Mouse (Mus musculus) megakaryocyte, embryonic 14.5 days (primary cell): ENCODE results near the gene Dppa2. TPM values are rescaled to one million over a fixed set of nuclear protein-coding genes. Genes with fewer than 3 reads are reported as not detected.
"Not testable (repeated sequence)": the region's sequence is repeated elsewhere in the genome, so short reads cannot be mapped to it uniquely, and the experiment has no call there.

ENCODE experiments used
- H3K27me3 ChIP-seq: replicated peaks from 2 replicates; pipeline ENCODE3; 2012; ENCODE audit warnings: inconsistent platforms
- H3K36me3 ChIP-seq: replicated peaks from 2 replicates; pipeline ENCODE3; 2012; ENCODE audit warnings: low read length, inconsistent platforms, mixed read lengths
- H3K4me1 ChIP-seq: 2 replicates; pipeline ENCODE4 v1.6.1; 2012; ENCODE audit warnings: inconsistent platforms
- H3K4me3 ChIP-seq: replicated peaks from 2 replicates; pipeline ENCODE3; 2012; ENCODE audit warnings: moderate library complexity, mild to moderate bottlenecking, inconsistent platforms
- H3K9me3 ChIP-seq: 2 replicates; pipeline ENCODE4 v1.6.1; 2012; ENCODE audit warnings: inconsistent platforms
- FLI1 ChIP-seq: IDR thresholded peaks from 2 replicates; pipeline ENCODE4 v1.6.1; 2012; ENCODE audit warnings: low read length, inconsistent platforms, mixed read lengths
- GATA1 ChIP-seq: IDR thresholded peaks from 3 replicates; pipeline ENCODE4 v1.6.1; 2012; ENCODE audit warnings: mixed read lengths, low read length, inconsistent platforms, borderline replicate concordance
- polyA plus RNA-seq: library from polyadenylated mRNA; stranded (reverse); fragments of >175 nt; gene quantifications from 2 replicates; pipeline ENCODE4 v1.2.3, GENCODE M21; 2012; ENCODE audit warnings: low replicate concordance; ENCODE audit not compliant: insufficient read depth

Gene Dppa2
- polyA plus RNA-seq, 1 experiment = not detected

GRCm38 (mm10) chr16:48297384-48298136, 6.1 kb upstream of the Dppa2 start:
- H3K9me3 ChIP-seq = peaks cover 19% of the 10 kb centered on the region
- H3K4me1 ChIP-seq = no peaks in the 10 kb centered on the region
- no peak overlapping the region for H3K4me3 ChIP-seq
- TF ChIP-seq FLI1 = no peak
- TF ChIP-seq GATA1 = no peak
- no peaks in the 10 kb centered on the region for H3K27me3 ChIP-seq
- no peaks in the 10 kb centered on the region for H3K36me3 ChIP-seq

- peaks cover 28% of the 10 kb centered on the region for H3K9me3 ChIP-seq
- no peaks in the 10 kb centered on the region for H3K27me3 ChIP-seq
- TF ChIP-seq GATA1 (no peak), FLI1 (no peak)
- H3K4me3 ChIP-seq = no peak overlapping the region
- no peaks in the 10 kb centered on the region for H3K36me3 ChIP-seq
- H3K4me1 ChIP-seq = no peaks in the 10 kb centered on the region
Observed at GRCm38 (mm10) chr16:48299884-48300283, 3.8 kb upstream of the Dppa2 start.

- Histone ChIP-seq H3K27me3 (no peaks in the 10 kb centered on the region), H3K9me3 (peaks cover 25% of the 10 kb centered on the region), H3K4me3 (no peak overlapping the region), H3K36me3 (no peaks in the 10 kb centered on the region), H3K4me1 (no peaks in the 10 kb centered on the region)
- TF ChIP-seq FLI1 (no peak), GATA1 (no peak)
Observed at GRCm38 (mm10) chr16:48303983-48304382, 275 bp downstream of the Dppa2 start.

- not testable (repeated sequence) for H3K36me3 ChIP-seq, H3K4me1 ChIP-seq, H3K4me3 ChIP-seq, H3K27me3 ChIP-seq
- peaks cover 15% of the 10 kb centered on the region for H3K9me3 ChIP-seq
Observed at GRCm38 (mm10) chr16:48308916-48309315, 5.2 kb downstream of the Dppa2 start.

- Histone ChIP-seq H3K9me3 (peaks cover 20% of the 10 kb centered on the region), H3K36me3 (no peaks in the 10 kb centered on the region), H3K27me3 (no peaks in the 10 kb centered on the region), H3K4me3 (no peak overlapping the region), H3K4me1 (no peaks in the 10 kb centered on the region)
- no peak for TF ChIP-seq GATA1
- TF ChIP-seq FLI1 = no peak
Observed at GRCm38 (mm10) chr16:48309912-48310630, 6.4 kb downstream of the Dppa2 start.

GRCm38 (mm10) chr16:48315294-48315693, 11.6 kb downstream of the Dppa2 start:
- Histone ChIP-seq H3K4me3 (no peak overlapping the region), H3K4me1 (no peaks in the 10 kb centered on the region), H3K36me3 (no peaks in the 10 kb centered on the region), H3K27me3 (no peaks in the 10 kb centered on the region), H3K9me3 (peaks cover 24% of the 10 kb centered on the region)
- TF ChIP-seq GATA1 (no peak), FLI1 (no peak)

- H3K36me3 ChIP-seq = no peaks in the 10 kb centered on the region
- no peaks in the 10 kb centered on the region for H3K27me3 ChIP-seq
- TF ChIP-seq FLI1 = no peak
- TF ChIP-seq GATA1 = no peak
- peaks cover 5% of the 10 kb centered on the region for H3K9me3 ChIP-seq
- H3K4me1 ChIP-seq = no peaks in the 10 kb centered on the region
- no peak overlapping the region for H3K4me3 ChIP-seq
Observed at GRCm38 (mm10) chr16:48320781-48321180, 17.1 kb downstream of the Dppa2 start.

GRCm38 (mm10) chr16:48323133-48323532, 19.4 kb downstream of the Dppa2 start:
- TF ChIP-seq FLI1 (no peak), GATA1 (no peak)
- Histone ChIP-seq H3K36me3 (no peaks in the 10 kb centered on the region), H3K9me3 (peaks cover 5% of the 10 kb centered on the region), H3K4me1 (no peaks in the 10 kb centered on the region), H3K4me3 (no peak overlapping the region), H3K27me3 (no peaks in the 10 kb centered on the region)

- Histone ChIP-seq H3K36me3 (no peaks in the 10 kb centered on the region), H3K4me1 (no peaks in the 10 kb centered on the region), H3K27me3 (no peaks in the 10 kb centered on the region), H3K4me3 (no peak overlapping the region), H3K9me3 (peaks cover 5% of the 10 kb centered on the region)
- no peak for TF ChIP-seq GATA1
- TF ChIP-seq FLI1 = no peak
Observed at GRCm38 (mm10) chr16:48323602-48324345, 20.1 kb downstream of the Dppa2 start.

- TF ChIP-seq GATA1 = no peak
- TF ChIP-seq FLI1 = no peak
Observed at GRCm38 (mm10) chr16:48326903-48327302, 23.2 kb downstream of the Dppa2 start.

More at GRCm38 (mm10) chr16:48326903-48327302, 23.2 kb downstream of the Dppa2 start:
- no peaks in the 10 kb centered on the region for H3K4me1 ChIP-seq
- no peaks in the 10 kb centered on the region for H3K27me3 ChIP-seq
- H3K36me3 ChIP-seq = no peaks in the 10 kb centered on the region
- no peak overlapping the region for H3K4me3 ChIP-seq
- H3K9me3 ChIP-seq = peaks cover 2% of the 10 kb centered on the region
